Mouse (Mus musculus) regulatory T cell (primary cell): ENCODE measurements around the gene Hist1h3a.
"Not testable (repeated sequence)": the region's sequence is repeated elsewhere in the genome, so short reads cannot be mapped to it uniquely, and the experiment has no call there.

Experiments used
- in situ Hi-C: fragments of 300-600 bp; cut with MboI, MseI; formaldehyde crosslinking; loops from one replicate; pipeline ENCODE4 v1.15.1; 2025; ENCODE audit warnings: high pct_unique_total_duplicates

Gene Hist1h3a

GRCm38 (mm10) chr13:23717593-23718245 is 44.5 kb downstream of the Hist1h3a start:
- in situ Hi-C loops, result not testable (repeated sequence)

- in situ Hi-C loops, result no loop called here
Measured at GRCm38 (mm10) chr13:23717176-23717575, 45.0 kb downstream of the Hist1h3a start.

DNA sequence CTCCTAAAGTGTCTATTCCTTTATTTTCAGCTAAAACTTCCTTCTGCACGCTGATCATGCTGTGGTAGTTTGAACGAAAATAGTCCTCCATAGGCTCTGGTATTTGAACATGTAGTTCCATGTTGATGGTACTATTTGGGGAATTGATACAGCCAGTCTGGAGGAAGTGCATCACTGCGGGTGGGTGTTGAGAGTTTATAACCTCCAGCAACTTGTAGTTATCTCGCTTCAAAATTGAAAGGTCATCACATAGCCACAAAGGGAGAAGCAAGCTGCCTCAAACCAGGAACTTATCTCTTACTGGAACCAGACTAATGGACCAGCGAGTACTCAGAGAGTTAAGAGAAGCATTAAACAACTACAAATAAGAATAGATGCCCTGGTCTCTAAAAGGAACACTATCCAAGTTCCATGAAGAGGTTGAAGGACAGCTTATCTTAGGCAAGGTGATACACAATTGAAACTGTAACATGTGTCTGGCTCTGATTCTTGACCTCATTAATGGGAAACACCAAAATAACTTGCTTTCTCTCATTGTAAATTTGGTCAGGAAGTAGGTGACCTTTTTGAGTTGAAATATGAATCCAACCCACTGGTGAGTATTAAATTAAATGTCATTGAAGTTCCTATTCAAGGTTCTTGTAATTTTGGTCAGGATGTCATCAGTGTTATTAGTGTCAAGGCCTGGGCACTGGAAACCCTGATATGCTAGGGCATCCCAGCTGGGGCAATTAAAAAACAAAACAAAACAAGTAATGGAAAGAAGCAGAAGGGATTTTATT is 45.7 kb downstream of the Hist1h3a start:
- in situ Hi-C loops, result no loop called here
